Mouse (Mus musculus): Measurements from ENCODE around the gene Rabgef1. TPM values are rescaled to one million over a fixed set of nuclear protein-coding genes. Genes with fewer than 3 reads are reported as not detected.
A peak's percentile ranks its signal among the peaks of the same experiment; 100 is the strongest.

Rabgef1 gene
- total RNA-seq, 1 experiment, result 17.0 TPM

- in situ Hi-C loops (cut with MboI; ENCODE audit: low sequenced_read_pairs in 2 of 2, unreplicated experiment in 2 of 2), result no loop called here
- TF ChIP-seq HCFC1 (IDR thresholded peaks at IDR 0.05; ENCODE audit: borderline replicate concordance, insufficient read depth, low read length), result no peak
- no peak for TF ChIP-seq ZC3H11A (IDR thresholded peaks at IDR 0.05; ENCODE audit: borderline replicate concordance, low read depth, low read length)
- TF ChIP-seq ZNF384 (IDR thresholded peaks at IDR 0.05; ENCODE audit: low read depth, low read length), result no peak
- TF ChIP-seq CHD2 (IDR thresholded peaks at IDR 0.05; ENCODE audit: low read depth, low read length), result no peak
- no peak for TF ChIP-seq MAFK (IDR thresholded peaks at IDR 0.05; ENCODE audit: insufficient read depth, low read depth, low read length)
- peaks cover 6% of the 10 kb centered on the region; the same call in 1 of the 2 replicates for H3K36me3 ChIP-seq (ENCODE audit: control insufficient read depth, insufficient read depth, low read length, poor library complexity, severe bottlenecking)
- H3K9me3 ChIP-seq (ENCODE audit: control insufficient read depth, insufficient read depth, low read depth, low read length), result no peaks in the 10 kb centered on the region
- no peak overlapping the region for H3K9ac ChIP-seq (ENCODE audit: insufficient read depth, low read depth, low read length, poor library complexity, severe bottlenecking)
- no peak overlapping the region for H3K4me3 ChIP-seq (ENCODE audit: insufficient read depth in 1 of 2, low read depth in 1 of 2, low read length in 2 of 2, poor library complexity in 1 of 2, severe bottlenecking in 1 of 2)
- DNase-seq (ENCODE audit: low read depth, low spot score), result no peak
- no peak overlapping the region for H3K27ac ChIP-seq (ENCODE audit: insufficient read depth, low read depth, low read length, poor library complexity, severe bottlenecking)
- no peaks in the 10 kb centered on the region for H3K4me1 ChIP-seq (ENCODE audit: control insufficient read depth in 2 of 2, insufficient read depth in 2 of 2, low read length in 2 of 2, poor library complexity in 1 of 2)
These were observed 42.1 kb upstream of the Rabgef1 start for GRCm38 (mm10) chr5:130129524-130129793.

- Histone ChIP-seq H3K4me1 (ENCODE audit: control insufficient read depth in 2 of 2, insufficient read depth in 2 of 2, low read length in 2 of 2, poor library complexity in 1 of 2) (peaks cover 0 to 2% of the 10 kb centered on the region in 2 experiments; a peak in 1 of 4 replicates), H3K9me3 (ENCODE audit: control insufficient read depth, insufficient read depth, low read depth, low read length) (no peaks in the 10 kb centered on the region), H3K4me3 (ENCODE audit: insufficient read depth in 1 of 2, low read depth in 1 of 2, low read length in 2 of 2, poor library complexity in 1 of 2, severe bottlenecking in 1 of 2) (no peak overlapping the region), H3K9ac (ENCODE audit: insufficient read depth, low read depth, low read length, poor library complexity, severe bottlenecking) (no peak overlapping the region), H3K27ac (ENCODE audit: insufficient read depth, low read depth, low read length, poor library complexity, severe bottlenecking) (no peak overlapping the region), H3K36me3 (ENCODE audit: control insufficient read depth, insufficient read depth, low read length, poor library complexity, severe bottlenecking) (0 out of 2 replicates have a peak, but pooled peaks cover 2% of the 10 kb centered on the region)
- no peak for DNase-seq (ENCODE audit: low read depth, low spot score)
- in situ Hi-C loops (cut with MboI; ENCODE audit: low sequenced_read_pairs in 2 of 2, unreplicated experiment in 2 of 2), result no loop called here
- TF ChIP-seq ZC3H11A (IDR thresholded peaks at IDR 0.05; ENCODE audit: borderline replicate concordance, low read depth, low read length), result no peak
- no peak for TF ChIP-seq CHD2 (IDR thresholded peaks at IDR 0.05; ENCODE audit: low read depth, low read length)
- TF ChIP-seq HCFC1 (IDR thresholded peaks at IDR 0.05; ENCODE audit: borderline replicate concordance, insufficient read depth, low read length), result no peak
- no peak for TF ChIP-seq ZNF384 (IDR thresholded peaks at IDR 0.05; ENCODE audit: low read depth, low read length)
- TF ChIP-seq MAFK (IDR thresholded peaks at IDR 0.05; ENCODE audit: insufficient read depth, low read depth, low read length), result no peak
These were observed 35.0 kb upstream of the Rabgef1 start for GRCm38 (mm10) chr5:130136597-130136996.

- H3K36me3 ChIP-seq (ENCODE audit: control insufficient read depth, insufficient read depth, low read length, poor library complexity, severe bottlenecking), result 0 out of 2 replicates have a peak, but pooled peaks cover 2% of the 10 kb centered on the region
- no peak overlapping the region for H3K4me3 ChIP-seq (ENCODE audit: insufficient read depth in 1 of 2, low read depth in 1 of 2, low read length in 2 of 2, poor library complexity in 1 of 2, severe bottlenecking in 1 of 2)
- peak; percentile 42 for DNase-seq (ENCODE audit: low read depth, low spot score)
- H3K4me1 ChIP-seq (ENCODE audit: control insufficient read depth in 2 of 2, insufficient read depth in 2 of 2, low read length in 2 of 2, poor library complexity in 1 of 2), result peaks cover 0 to 2% of the 10 kb centered on the region in 2 experiments; a peak in 1 of 4 replicates
- TF ChIP-seq MAFK (IDR thresholded peaks at IDR 0.05; ENCODE audit: insufficient read depth, low read depth, low read length), result no peak
- peak; percentile 17; the same call in 1 of the 2 replicates for TF ChIP-seq ZC3H11A (IDR thresholded peaks at IDR 0.05; ENCODE audit: borderline replicate concordance, low read depth, low read length)
- H3K27ac ChIP-seq (ENCODE audit: insufficient read depth, low read depth, low read length, poor library complexity, severe bottlenecking), result no peak overlapping the region
- no peak overlapping the region for H3K9ac ChIP-seq (ENCODE audit: insufficient read depth, low read depth, low read length, poor library complexity, severe bottlenecking)
- in situ Hi-C loops (cut with MboI; ENCODE audit: low sequenced_read_pairs in 2 of 2, unreplicated experiment in 2 of 2), result no loop called here
- no peaks in the 10 kb centered on the region for H3K9me3 ChIP-seq (ENCODE audit: control insufficient read depth, insufficient read depth, low read depth, low read length)
These were observed 32.2 kb upstream of the Rabgef1 start for GRCm38 (mm10) chr5:130139393-130139792.

GRCm38 (mm10) chr5:130141138-130141537 is 30.5 kb upstream of the Rabgef1 start:
- Histone ChIP-seq H3K9ac (ENCODE audit: insufficient read depth, low read depth, low read length, poor library complexity, severe bottlenecking) (no peak overlapping the region), H3K4me3 (ENCODE audit: insufficient read depth in 1 of 2, low read depth in 1 of 2, low read length in 2 of 2, poor library complexity in 1 of 2, severe bottlenecking in 1 of 2) (no peak overlapping the region), H3K36me3 (ENCODE audit: control insufficient read depth, insufficient read depth, low read length, poor library complexity, severe bottlenecking) (0 out of 2 replicates have a peak, but pooled peaks cover 2% of the 10 kb centered on the region), H3K4me1 (ENCODE audit: control insufficient read depth in 2 of 2, insufficient read depth in 2 of 2, low read length in 2 of 2, poor library complexity in 1 of 2) (no peaks in the 10 kb centered on the region; a peak in 1 of 4 replicates), H3K27ac (ENCODE audit: insufficient read depth, low read depth, low read length, poor library complexity, severe bottlenecking) (no peak overlapping the region), H3K9me3 (ENCODE audit: control insufficient read depth, insufficient read depth, low read depth, low read length) (no peaks in the 10 kb centered on the region)
- no peak for DNase-seq (ENCODE audit: low read depth, low spot score)
- in situ Hi-C loops (cut with MboI; ENCODE audit: low sequenced_read_pairs in 2 of 2, unreplicated experiment in 2 of 2), result no loop called here
- no peak for TF ChIP-seq ZNF384 (IDR thresholded peaks at IDR 0.05; ENCODE audit: low read depth, low read length)
- no peak for TF ChIP-seq MAFK (IDR thresholded peaks at IDR 0.05; ENCODE audit: insufficient read depth, low read depth, low read length)
- TF ChIP-seq ZC3H11A (IDR thresholded peaks at IDR 0.05; ENCODE audit: borderline replicate concordance, low read depth, low read length), result no peak
- TF ChIP-seq HCFC1 (IDR thresholded peaks at IDR 0.05; ENCODE audit: borderline replicate concordance, insufficient read depth, low read length), result no peak

GRCm38 (mm10) chr5:130142041-130142440 is 29.6 kb upstream of the Rabgef1 start:
- H3K4me1 ChIP-seq (ENCODE audit: control insufficient read depth in 2 of 2, insufficient read depth in 2 of 2, low read length in 2 of 2, poor library complexity in 1 of 2), result no peaks in the 10 kb centered on the region; a peak in 1 of 4 replicates
- H3K36me3 ChIP-seq (ENCODE audit: control insufficient read depth, insufficient read depth, low read length, poor library complexity, severe bottlenecking), result 0 out of 2 replicates have a peak, but pooled peaks cover 2% of the 10 kb centered on the region
- H3K9me3 ChIP-seq (ENCODE audit: control insufficient read depth, insufficient read depth, low read depth, low read length), result no peaks in the 10 kb centered on the region
- no peak for DNase-seq (ENCODE audit: low read depth, low spot score)
- no peak overlapping the region for H3K27ac ChIP-seq (ENCODE audit: insufficient read depth, low read depth, low read length, poor library complexity, severe bottlenecking)
- in situ Hi-C loops (cut with MboI; ENCODE audit: low sequenced_read_pairs in 2 of 2, unreplicated experiment in 2 of 2), result no loop called here
- H3K9ac ChIP-seq (ENCODE audit: insufficient read depth, low read depth, low read length, poor library complexity, severe bottlenecking), result no peak overlapping the region
- H3K4me3 ChIP-seq (ENCODE audit: insufficient read depth in 1 of 2, low read depth in 1 of 2, low read length in 2 of 2, poor library complexity in 1 of 2, severe bottlenecking in 1 of 2), result no peak overlapping the region
- TF ChIP-seq CHD2 (IDR thresholded peaks at IDR 0.05; ENCODE audit: low read depth, low read length), result no peak
- no peak for TF ChIP-seq MAFK (IDR thresholded peaks at IDR 0.05; ENCODE audit: insufficient read depth, low read depth, low read length)
- no peak for TF ChIP-seq HCFC1 (IDR thresholded peaks at IDR 0.05; ENCODE audit: borderline replicate concordance, insufficient read depth, low read length)
- TF ChIP-seq ZNF384 (IDR thresholded peaks at IDR 0.05; ENCODE audit: low read depth, low read length), result no peak
- no peak for TF ChIP-seq ZC3H11A (IDR thresholded peaks at IDR 0.05; ENCODE audit: borderline replicate concordance, low read depth, low read length)
